Mouse (Mus musculus) stomach, adult 2 months (tissue): Measurements from ENCODE around the gene E2f3. TPM values are rescaled to one million over a fixed set of nuclear protein-coding genes. Genes with fewer than 3 reads are reported as not detected.

Experiments
- polyA plus RNA-seq: library from polyadenylated mRNA; depleted of rRNA; stranded (reverse); fragments of >200 nt; gene quantifications from 2 replicates; pipeline ENCODE4 v1.2.3, GENCODE M21; 2012; rRNA removed

The E2f3 gene
- polyA plus RNA-seq, result 0.40 and 0.55 TPM in 2 replicates

DNA sequence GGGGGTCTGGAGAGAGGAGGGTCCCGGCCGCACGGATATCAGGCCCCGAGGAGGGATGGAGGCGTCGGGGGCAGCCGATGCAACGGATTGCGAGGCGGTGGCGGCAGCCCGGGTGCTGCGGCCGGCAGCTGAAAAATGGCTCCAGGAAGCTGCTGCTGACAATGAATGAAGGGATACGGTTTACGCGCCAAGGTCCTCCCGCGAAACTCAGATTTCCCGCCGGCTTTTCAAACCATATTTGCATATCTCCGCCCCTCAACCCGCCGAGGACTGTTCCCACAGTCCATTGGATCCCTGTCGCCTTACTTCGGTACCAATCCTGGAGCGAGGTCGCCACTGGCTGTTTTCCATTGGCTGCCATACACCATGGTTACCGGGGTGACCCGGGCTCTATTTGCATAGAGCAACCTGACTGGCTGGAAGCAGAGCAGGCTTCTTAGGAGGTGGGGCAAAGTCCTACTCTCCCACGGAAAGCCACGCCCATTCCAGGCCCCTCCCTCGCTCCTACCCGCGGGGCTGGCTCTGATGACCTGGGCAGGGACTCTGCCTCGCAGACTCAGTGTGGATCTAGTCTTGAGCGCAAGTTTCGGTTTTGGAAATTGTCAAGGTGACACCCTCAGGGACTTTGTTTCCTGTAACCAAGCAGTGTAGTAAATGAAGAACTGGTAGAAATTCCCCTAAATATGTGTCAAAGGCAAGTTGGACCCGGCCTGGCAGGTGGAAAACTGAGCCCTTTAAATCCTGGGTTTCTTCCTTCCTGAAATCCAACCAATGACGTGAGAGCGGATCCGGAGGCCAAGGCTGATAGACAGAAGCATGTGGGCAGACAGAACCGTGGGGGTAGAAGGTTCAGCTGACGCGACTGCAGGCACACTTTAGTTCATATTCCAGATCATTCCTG is at the start of gene E2f3:
Gene E2f3 (minus strand): TSS at position 209 of the 901 bp plus-strand sequence.

Other genes starting within 250 kb of the E2f3 start
- 0.19 and 0.26 TPM in 2 replicates for gene Cdkal1, start 130.4 kb downstream of the E2f3 start, polyA plus RNA-seq
- gene Mboat1, start 150.4 kb upstream of the E2f3 start, polyA plus RNA-seq, result 49.2 and 60.8 TPM in 2 replicates